Mouse (Mus musculus): ENCODE measurements around the gene Fat1.

- TF ChIP-seq CTCF (IDR thresholded peaks at IDR 0.05; ENCODE audit: low read depth, low read length) (no peak), POLR2A (IDR thresholded peaks at IDR 0.05; ENCODE audit: extremely low read depth, insufficient read depth, low read length) (no peak)
Measured at GRCm38 (mm10) chr8:44978622-44979021, 43.4 kb downstream of the Fat1 start.

All from liver, adult 2 months (tissue).